Mouse (Mus musculus): ENCODE data around the gene Dlgap4. TPM values are rescaled to one million over a fixed set of nuclear protein-coding genes. Genes with fewer than 3 reads are reported as not detected.
A peak's percentile ranks its signal among the peaks of the same experiment; 100 is the strongest.

The Dlgap4 gene
- polyA plus RNA-seq, 1 experiment from 2014 or later = 83.7 TPM

GRCm38 (mm10) chr2:156589481-156589880 is 24.0 kb upstream of the Dlgap4 start:
- H3K36me3 ChIP-seq = no peaks in the 10 kb centered on the region
- H3K4me2 ChIP-seq = no peak overlapping the region
- peaks cover 6% of the 10 kb centered on the region; the same call in 1 of the 2 replicates for H3K27me3 ChIP-seq
- no peak overlapping the region for H3K9ac ChIP-seq
- 90% methylated on average over 9 of the region's 9 CpGs for WGBS
- H3K9me3 ChIP-seq = no peaks in the 10 kb centered on the region
- no peak overlapping the region for H3K27ac ChIP-seq
- H3K4me1 ChIP-seq = no peaks in the 10 kb centered on the region
- no peak for ATAC-seq (ENCODE audit: insufficient number of reproducible peaks, low FRiP score, low TSS enrichment, low read depth)
- H3K4me3 ChIP-seq = no peak overlapping the region

DNA sequence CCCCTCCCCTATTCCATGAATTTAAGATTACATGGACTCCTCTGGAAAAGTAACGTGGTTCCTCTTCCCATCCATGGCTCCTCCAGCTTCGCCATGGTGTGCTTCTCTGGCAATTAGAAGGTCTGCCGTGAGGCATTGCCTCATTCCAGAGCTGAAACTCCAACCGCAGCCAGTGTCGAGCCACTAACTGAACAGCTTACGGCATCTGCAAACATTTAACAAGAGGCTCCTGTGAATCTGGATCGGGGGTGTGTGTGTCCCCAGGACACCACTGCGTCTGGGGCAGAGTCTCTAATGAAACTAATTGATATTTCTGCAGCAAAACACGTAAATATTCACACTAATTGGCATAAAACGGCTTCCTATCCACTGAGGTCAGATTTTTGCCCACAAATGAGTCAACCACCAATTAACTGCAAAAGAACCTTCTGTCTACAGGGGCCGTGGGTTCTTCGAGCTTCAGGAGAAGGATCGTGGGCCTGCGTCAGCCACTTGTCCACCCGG is 18.5 kb upstream of the Dlgap4 start:
- Histone ChIP-seq H3K36me3 (no peaks in the 10 kb centered on the region), H3K9me3 (no peaks in the 10 kb centered on the region), H3K9ac (no peak overlapping the region), H3K4me1 (peaks cover 10% of the 10 kb centered on the region; the same call in 1 of the 2 replicates), H3K27ac (no peak overlapping the region), H3K27me3 (no peaks in the 10 kb centered on the region), H3K4me3 (no peak overlapping the region), H3K4me2 (no peak overlapping the region)
- no peak for ATAC-seq (ENCODE audit: insufficient number of reproducible peaks, low FRiP score, low TSS enrichment, low read depth)
- WGBS = 23% methylated on average over 15 of the region's 15 CpGs

DNA sequence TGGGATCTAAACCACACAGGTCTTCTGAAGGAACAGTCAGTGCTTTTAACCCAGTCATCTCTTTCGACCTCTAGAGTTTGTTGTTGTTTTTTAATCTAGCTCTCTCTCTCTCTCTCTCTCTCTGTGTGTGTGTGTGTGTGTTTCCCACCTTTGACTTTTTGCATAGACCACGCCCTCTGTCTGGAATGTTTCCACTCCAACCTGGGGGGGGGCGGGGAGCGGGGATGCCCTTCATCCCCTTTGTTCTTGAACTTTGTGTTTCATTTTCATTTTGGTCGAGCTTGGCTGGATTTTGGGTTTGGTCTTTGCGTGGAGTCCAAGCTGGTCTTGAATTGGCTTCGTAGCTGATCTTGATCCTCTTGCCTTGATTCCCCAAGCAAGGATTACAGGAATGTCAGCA is 10.9 kb upstream of the Dlgap4 start:
- Histone ChIP-seq H3K36me3 (no peaks in the 10 kb centered on the region), H3K27me3 (peaks cover 5% of the 10 kb centered on the region; the same call in 1 of the 2 replicates), H3K4me2 (no peak overlapping the region), H3K4me1 (no peaks in the 10 kb centered on the region), H3K9ac (no peak overlapping the region), H3K4me3 (no peak overlapping the region), H3K9me3 (no peaks in the 10 kb centered on the region), H3K27ac (no peak overlapping the region)
- WGBS = 83% methylated on average over 7 of the region's 7 CpGs
- ATAC-seq (ENCODE audit: insufficient number of reproducible peaks, low FRiP score, low TSS enrichment, low read depth) = no peak

DNA sequence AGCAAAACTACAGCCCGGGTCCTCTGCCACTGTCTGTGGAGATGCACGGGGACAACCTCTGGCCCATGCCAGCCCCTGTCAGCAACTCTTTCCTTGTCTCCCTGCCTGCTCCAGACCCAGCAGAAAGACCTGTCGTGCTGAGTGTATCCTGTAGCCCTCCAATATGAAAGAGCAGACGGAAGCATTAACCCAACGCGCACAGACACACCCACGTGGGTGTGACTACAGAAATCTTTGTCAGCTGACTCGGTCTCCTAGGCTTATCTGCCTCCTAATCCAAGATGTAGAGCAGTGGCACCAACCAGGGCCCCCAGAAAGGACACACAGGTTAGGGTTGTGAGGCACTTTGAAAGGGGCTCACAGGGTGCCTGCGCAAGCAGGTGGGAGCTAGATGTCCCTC is 9.8 kb upstream of the Dlgap4 start:
- Histone ChIP-seq H3K4me1 (no peaks in the 10 kb centered on the region), H3K27me3 (peaks cover 14% of the 10 kb centered on the region), H3K4me3 (no peak overlapping the region), H3K4me2 (no peak overlapping the region), H3K9ac (no peak overlapping the region), H3K9me3 (no peaks in the 10 kb centered on the region), H3K27ac (no peak overlapping the region), H3K36me3 (no peaks in the 10 kb centered on the region)
- WGBS = 77% methylated on average over 9 of the region's 9 CpGs
- ATAC-seq (ENCODE audit: insufficient number of reproducible peaks, low FRiP score, low TSS enrichment, low read depth) = no peak

- Histone ChIP-seq H3K4me2 (no peak overlapping the region), H3K4me3 (no peak overlapping the region), H3K36me3 (no peaks in the 10 kb centered on the region), H3K27ac (no peak overlapping the region), H3K9ac (no peak overlapping the region), H3K9me3 (no peaks in the 10 kb centered on the region), H3K4me1 (no peaks in the 10 kb centered on the region), H3K27me3 (peaks cover 27% of the 10 kb centered on the region)
- WGBS = 55% methylated on average over 3 of the region's 3 CpGs
- ATAC-seq (ENCODE audit: insufficient number of reproducible peaks, low FRiP score, low TSS enrichment, low read depth) = no peak
Observed at GRCm38 (mm10) chr2:156605144-156605543, 8.4 kb upstream of the Dlgap4 start.

DNA sequence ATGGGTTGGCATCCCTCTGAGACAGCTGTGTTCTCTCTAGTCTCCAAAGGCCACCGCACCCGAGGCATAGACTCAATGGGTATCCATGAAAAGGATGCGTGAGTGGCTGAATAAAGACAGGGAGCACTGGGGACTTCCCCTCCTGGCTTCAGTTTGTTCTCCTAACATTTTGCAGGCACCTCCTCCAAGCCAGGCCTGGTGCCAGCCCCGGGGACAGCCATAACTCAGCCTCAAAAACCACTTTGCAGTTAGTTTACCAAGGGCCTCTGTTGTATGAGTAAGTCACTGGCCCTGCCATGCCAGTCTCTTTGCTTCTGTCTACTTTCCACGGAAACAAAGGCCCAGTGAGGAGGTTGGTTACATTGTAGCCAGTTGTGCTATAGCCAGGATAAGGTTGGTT is 7.5 kb upstream of the Dlgap4 start:
- WGBS = 77% methylated on average over 5 of the region's 5 CpGs
- H3K4me3 ChIP-seq = no peak overlapping the region

DNA sequence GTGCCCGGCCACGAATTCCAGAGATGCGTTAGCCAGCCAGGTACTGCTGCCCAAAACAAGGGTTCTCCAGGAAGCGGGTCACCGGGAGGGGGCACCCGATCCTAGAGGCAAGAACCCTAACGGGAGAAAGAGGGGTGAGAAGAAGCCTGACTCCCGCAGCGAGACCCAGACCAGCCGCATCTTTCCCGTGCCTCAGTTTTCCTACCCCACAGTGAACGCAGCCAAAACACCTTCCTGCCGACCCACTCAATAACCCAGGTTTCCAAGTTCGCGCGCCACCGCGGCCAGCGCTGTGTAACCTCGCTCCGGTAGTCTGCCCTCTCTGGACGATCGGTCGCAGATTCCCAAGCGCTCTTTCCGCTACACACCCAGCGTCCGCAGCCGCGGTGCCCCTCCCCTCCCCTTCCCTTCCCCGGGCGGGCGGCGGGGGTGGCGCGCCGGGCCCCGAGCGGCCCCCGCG is 394 bp upstream of the Dlgap4 start:
- under 1% methylated on average over 36 of the region's 41 CpGs for WGBS
- no peak for ATAC-seq (ENCODE audit: insufficient number of reproducible peaks, low FRiP score, low TSS enrichment, low read depth)
- H3K4me1 ChIP-seq = peaks cover 27% of the 10 kb centered on the region
- no peak overlapping the region for H3K27ac ChIP-seq
- H3K27me3 ChIP-seq = peaks cover 91% of the 10 kb centered on the region
- peak overlapping the region; percentile 72 for H3K4me3 ChIP-seq
- 0 out of 2 replicates have a peak overlapping the region, but pooled peaks have one; percentile 29 for H3K9ac ChIP-seq
- H3K9me3 ChIP-seq = no peaks in the 10 kb centered on the region
- H3K36me3 ChIP-seq = no peaks in the 10 kb centered on the region
- peak overlapping the region; percentile 98 for H3K4me2 ChIP-seq

More for the DNA sequence above, 7.5 kb upstream of the Dlgap4 start:
- Histone ChIP-seq H3K4me2 (no peak overlapping the region), H3K9ac (no peak overlapping the region), H3K4me1 (no peaks in the 10 kb centered on the region), H3K9me3 (no peaks in the 10 kb centered on the region), H3K27me3 (peaks cover 36% of the 10 kb centered on the region), H3K36me3 (no peaks in the 10 kb centered on the region), H3K27ac (no peak overlapping the region)
- ATAC-seq (ENCODE audit: insufficient number of reproducible peaks, low FRiP score, low TSS enrichment, low read depth) = no peak

- Histone ChIP-seq H3K27ac (no peak overlapping the region), H3K9ac (peak overlapping the region; percentile 68; the same call in 1 of the 2 replicates), H3K9me3 (no peaks in the 10 kb centered on the region), H3K4me1 (peaks cover 27% of the 10 kb centered on the region), H3K4me3 (peak overlapping the region; percentile 72), H3K4me2 (peak overlapping the region; percentile 98), H3K36me3 (no peaks in the 10 kb centered on the region), H3K27me3 (peaks cover 91% of the 10 kb centered on the region)
- no peak for ATAC-seq (ENCODE audit: insufficient number of reproducible peaks, low FRiP score, low TSS enrichment, low read depth)
- 0% methylated on average over 15 of the region's 18 CpGs for WGBS
Observed at GRCm38 (mm10) chr2:156614258-156614556, 702 bp downstream of the Dlgap4 start.

DNA sequence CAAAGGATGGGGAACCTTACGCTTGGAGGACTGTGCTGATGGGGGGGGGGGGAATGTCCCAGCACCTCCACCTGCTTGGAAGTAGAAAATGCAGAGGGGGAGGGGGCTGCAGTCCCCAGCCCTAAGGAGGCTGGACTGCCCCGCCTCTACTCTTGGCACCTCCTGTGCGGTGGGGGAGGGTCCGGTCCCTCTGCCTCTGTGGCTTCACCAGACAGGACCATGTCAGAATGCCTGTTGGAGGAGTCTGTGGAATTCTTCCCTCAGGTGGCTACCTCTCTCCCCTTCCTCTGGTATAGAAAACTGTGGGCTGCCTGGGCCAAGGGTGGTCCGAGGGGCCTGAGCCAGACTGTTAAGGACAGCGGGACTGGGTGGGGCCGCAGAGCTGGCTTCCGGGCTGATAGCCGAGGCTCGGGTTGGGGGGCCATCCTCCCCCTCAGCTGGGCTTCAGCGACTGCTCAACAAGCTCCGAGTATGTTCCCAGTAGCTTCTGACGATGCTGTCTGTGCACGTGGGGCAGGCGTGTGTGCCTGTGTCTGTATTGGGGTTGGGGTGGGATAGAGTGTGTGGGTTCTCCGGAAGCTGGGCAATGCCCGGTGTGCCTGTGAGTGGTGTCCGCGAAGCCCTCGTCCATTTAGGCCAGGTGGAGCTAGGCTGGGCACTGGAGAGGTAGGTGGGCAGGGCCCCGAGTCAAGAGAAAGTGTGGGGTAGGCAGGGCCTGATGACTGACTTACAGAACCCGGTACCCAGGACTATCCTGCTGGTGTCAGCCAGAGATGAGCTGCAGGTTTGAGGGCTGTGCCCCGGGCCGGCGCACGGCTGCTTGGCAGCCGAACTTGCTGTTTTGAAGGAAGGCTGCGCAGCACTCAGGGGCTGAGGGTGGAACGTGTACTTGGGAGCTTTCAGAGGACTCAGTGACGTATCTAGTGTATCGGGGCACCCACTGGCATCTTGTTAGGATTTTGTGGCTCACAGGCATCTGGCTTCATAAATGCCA is 1.5 kb downstream of the Dlgap4 start:
- peaks cover 87% of the 10 kb centered on the region for H3K27me3 ChIP-seq
- H3K36me3 ChIP-seq = no peaks in the 10 kb centered on the region
- H3K4me1 ChIP-seq = peaks cover 27% of the 10 kb centered on the region
- H3K4me2 ChIP-seq = peak overlapping the region; percentile 98
- 7% methylated on average over 31 of the region's 31 CpGs for WGBS
- H3K27ac ChIP-seq = no peak overlapping the region
- peak overlapping the region; percentile 72 for H3K4me3 ChIP-seq
- ATAC-seq (ENCODE audit: insufficient number of reproducible peaks, low FRiP score, low TSS enrichment, low read depth) = no peak
- no peak overlapping the region for H3K9ac ChIP-seq
- no peaks in the 10 kb centered on the region for H3K9me3 ChIP-seq

DNA sequence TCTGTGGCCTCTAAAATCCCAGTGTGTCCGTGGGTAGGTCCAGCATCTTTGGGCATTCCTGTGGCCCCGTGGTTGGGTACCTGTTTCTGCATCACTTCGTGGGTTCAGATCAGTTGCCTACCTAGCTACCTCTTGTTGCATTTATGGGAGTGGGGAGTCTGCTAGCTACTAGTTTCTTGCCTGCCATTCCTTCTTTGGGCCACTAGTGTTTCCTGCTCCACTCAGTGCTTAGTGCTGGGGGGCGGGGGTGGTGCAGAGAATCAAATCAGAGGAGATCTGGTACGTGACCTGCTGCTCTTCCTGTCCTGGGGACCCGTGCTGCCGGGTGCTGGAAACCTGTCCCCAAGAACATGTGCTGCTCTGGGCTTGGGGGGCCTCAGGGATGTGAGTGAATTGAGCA is 3.0 kb downstream of the Dlgap4 start:
- H3K9ac ChIP-seq = no peak overlapping the region
- no peak overlapping the region for H3K4me3 ChIP-seq
- H3K4me2 ChIP-seq = no peak overlapping the region
- H3K27me3 ChIP-seq = peaks cover 72% of the 10 kb centered on the region
- H3K9me3 ChIP-seq = no peaks in the 10 kb centered on the region
- H3K27ac ChIP-seq = no peak overlapping the region
- no peak for ATAC-seq (ENCODE audit: insufficient number of reproducible peaks, low FRiP score, low TSS enrichment, low read depth)
- no peaks in the 10 kb centered on the region for H3K36me3 ChIP-seq
- 71% methylated on average over 7 of the region's 7 CpGs for WGBS
- H3K4me1 ChIP-seq = peaks cover 29% of the 10 kb centered on the region

- Histone ChIP-seq H3K27ac (no peak overlapping the region), H3K9me3 (no peaks in the 10 kb centered on the region), H3K9ac (no peak overlapping the region), H3K36me3 (no peaks in the 10 kb centered on the region), H3K4me3 (no peak overlapping the region), H3K27me3 (peaks cover 63% of the 10 kb centered on the region), H3K4me2 (no peak overlapping the region), H3K4me1 (peaks cover 31% of the 10 kb centered on the region)
- WGBS = 38% methylated on average over 11 of the region's 11 CpGs
- no peak for ATAC-seq (ENCODE audit: insufficient number of reproducible peaks, low FRiP score, low TSS enrichment, low read depth)
Observed at GRCm38 (mm10) chr2:156617536-156617935, 4.0 kb downstream of the Dlgap4 start.

DNA sequence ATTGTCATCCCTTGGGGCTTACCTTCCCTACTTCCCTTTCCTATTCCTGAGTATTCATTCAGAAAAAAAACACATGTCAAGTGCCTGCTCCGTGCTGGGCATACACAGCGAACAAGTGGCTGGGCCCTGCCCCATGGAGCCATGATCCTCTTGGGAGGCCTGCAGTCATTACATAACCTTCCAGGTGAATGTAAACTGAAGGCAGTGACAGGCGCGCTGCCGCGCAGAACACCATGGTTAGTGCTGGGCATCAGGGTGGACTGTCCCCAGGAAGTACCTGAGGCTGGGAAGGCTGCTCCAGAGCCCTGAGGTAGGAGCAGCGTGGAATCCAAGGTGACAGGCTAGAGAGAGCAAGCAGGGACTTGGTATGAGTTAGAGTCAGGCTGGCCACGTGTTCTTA is 7.4 kb downstream of the Dlgap4 start:
- Histone ChIP-seq H3K4me3 (no peak overlapping the region), H3K36me3 (no peaks in the 10 kb centered on the region), H3K27ac (no peak overlapping the region), H3K4me1 (peaks cover 5% of the 10 kb centered on the region), H3K9ac (no peak overlapping the region), H3K27me3 (peaks cover 31% of the 10 kb centered on the region), H3K9me3 (no peaks in the 10 kb centered on the region), H3K4me2 (no peak overlapping the region)
- WGBS = 77% methylated on average over 8 of the region's 8 CpGs
- ATAC-seq (ENCODE audit: insufficient number of reproducible peaks, low FRiP score, low TSS enrichment, low read depth) = no peak
